Mouse (Mus musculus): ENCODE data around the gene Pan2. TPM values are rescaled to one million over a fixed set of nuclear protein-coding genes. Genes with fewer than 3 reads are reported as not detected.
"Not testable (repeated sequence)": the region's sequence is repeated elsewhere in the genome, so short reads cannot be mapped to it uniquely, and the experiment has no call there.

Pan2 gene
- polyA plus RNA-seq, 1 experiment from 2014 or later = 26.1 TPM

DNA sequence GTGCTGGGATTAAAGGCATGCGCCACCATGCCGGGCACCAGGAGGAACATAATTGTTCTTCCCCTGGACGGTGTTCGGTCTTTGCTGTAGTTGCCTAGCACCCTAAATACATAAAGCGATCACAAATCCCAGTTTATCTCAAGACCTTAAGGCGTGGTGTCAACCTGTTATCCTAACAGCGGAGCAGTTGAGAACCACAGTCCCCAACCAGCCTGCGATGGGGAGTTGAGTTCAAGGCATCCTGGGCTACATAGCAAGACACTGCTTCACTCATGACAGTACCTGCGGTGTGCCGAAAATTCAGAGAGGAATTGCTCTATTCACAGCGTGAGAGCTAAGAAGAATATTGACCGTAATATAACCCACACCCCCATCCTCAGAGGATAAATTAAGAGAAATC, 18.5 kb downstream of the Pan2 start:
- no peak for ATAC-seq (replicated peaks; ENCODE audit: extremely low read depth, insufficient read depth, low FRiP score)
- Histone ChIP-seq H3K27me3 (ENCODE audit: control insufficient read depth, insufficient read depth, low read length) (no peaks in the 10 kb centered on the region), H3K27ac (ENCODE audit: low read length) (no peak overlapping the region; the same call in 1 of the 2 replicates), H3K4me1 (ENCODE audit: control insufficient read depth, insufficient read depth, low read length) (peaks cover 12% of the 10 kb centered on the region), H3K9ac (ENCODE audit: low read length) (peak overlapping the region; percentile 99), H3K36me3 (ENCODE audit: control insufficient read depth, insufficient read depth) (peaks cover 49% of the 10 kb centered on the region), H3K4me2 (ENCODE audit: low read depth, low read length) (peak overlapping the region; percentile 92), H3K9me3 (replicated peaks; ENCODE audit: control insufficient read depth, low read length) (no peaks in the 10 kb centered on the region), H3K4me3 (ENCODE audit: low read length) (peak overlapping the region; percentile 97)
- WGBS = 53% methylated on average over 12 of the region's 12 CpGs

DNA sequence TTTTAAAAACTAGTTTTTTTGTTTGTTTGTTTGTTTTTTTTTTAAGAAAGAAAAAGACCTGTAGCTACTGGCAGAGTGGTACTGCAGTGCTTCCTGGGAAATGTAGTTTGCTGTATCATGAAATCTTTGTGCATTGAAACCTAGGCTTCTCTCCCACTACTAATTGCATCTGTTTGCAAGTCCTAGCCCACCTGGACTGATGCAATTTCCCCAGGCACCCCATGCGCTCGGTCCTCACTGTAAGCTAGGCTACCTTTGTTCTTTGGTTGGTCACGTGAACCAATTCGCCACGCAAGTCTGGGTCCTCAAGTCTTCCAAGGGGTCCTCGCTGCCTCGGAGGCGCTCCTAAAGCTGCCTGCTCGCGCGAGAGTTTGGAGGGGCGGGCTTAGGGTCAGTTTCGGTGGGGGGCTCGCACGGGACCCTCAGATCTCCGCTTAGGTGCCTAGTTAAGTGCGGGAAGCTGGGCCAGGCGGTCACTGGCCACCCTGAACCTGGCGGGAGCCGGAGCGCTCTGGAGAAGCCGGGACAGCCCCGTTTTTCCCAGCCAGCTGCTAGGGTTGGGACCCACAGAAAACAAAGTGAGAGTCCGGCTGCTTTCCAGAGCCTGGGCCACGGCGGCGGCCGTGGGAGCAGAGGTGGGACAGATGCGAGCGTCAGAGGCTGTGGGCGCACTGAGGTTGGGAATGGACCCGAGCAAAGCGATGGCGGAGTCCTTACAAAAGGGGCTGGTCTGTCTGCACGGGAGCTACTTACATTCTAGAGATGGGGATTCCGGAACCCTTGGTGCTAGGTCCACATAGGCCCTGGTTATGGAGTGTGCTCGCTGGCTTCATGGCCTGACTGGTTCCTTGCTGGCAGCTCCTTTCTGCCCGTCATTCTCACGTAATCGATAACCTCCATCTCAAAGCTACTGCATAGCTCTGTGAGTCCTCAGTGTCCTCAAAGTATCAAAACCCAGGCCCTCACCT, 19.3 kb downstream of the Pan2 start, which contains the start of gene Cnpy2:
Gene Cnpy2, plus strand, starts transcription at position 319 of the 968 bp plus-strand sequence.
- WGBS = under 1% methylated on average over 40 of the region's 40 CpGs
- H3K4me3 ChIP-seq (ENCODE audit: low read length) = peak within 1 kb of the TSS; percentile 97
- peak within 1 kb of the TSS; percentile 92 for H3K4me2 ChIP-seq (ENCODE audit: low read depth, low read length)
- H3K27ac ChIP-seq (ENCODE audit: low read length) = peak within 1 kb of the TSS; percentile 94
- H3K4me1 ChIP-seq (ENCODE audit: control insufficient read depth, insufficient read depth, low read length) = peaks cover 12% of the 10 kb centered on the region
- no peaks in the 10 kb centered on the region for H3K27me3 ChIP-seq (ENCODE audit: control insufficient read depth, insufficient read depth, low read length)
- H3K9ac ChIP-seq (ENCODE audit: low read length) = peak within 1 kb of the TSS; percentile 99
- ATAC-seq (replicated peaks; ENCODE audit: extremely low read depth, insufficient read depth, low FRiP score) = peak; percentile 90
- no peaks in the 10 kb centered on the region for H3K9me3 ChIP-seq (replicated peaks; ENCODE audit: control insufficient read depth, low read length)
- H3K36me3 ChIP-seq (ENCODE audit: control insufficient read depth, insufficient read depth) = peaks cover 50% of the 10 kb centered on the region

DNA sequence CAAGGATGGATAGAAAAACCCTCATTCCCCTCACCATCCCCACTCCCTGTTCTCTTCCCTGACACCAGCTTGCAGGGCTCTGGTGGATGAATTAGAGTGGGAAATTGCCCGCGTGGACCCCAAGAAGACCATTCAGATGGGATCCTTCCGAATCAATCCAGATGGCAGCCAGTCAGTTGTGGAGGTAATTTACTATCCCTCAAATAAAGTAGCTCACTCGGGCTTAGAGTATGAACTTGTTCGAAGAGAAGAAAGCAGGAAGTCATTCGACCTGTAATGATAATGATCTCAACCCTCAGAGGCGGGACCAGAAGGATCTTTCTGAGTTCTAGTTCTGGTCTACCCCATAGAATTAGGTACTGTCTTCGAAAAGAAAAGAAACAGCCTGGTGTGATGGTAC, 20.4 kb downstream of the Pan2 start:
- H3K27ac ChIP-seq (ENCODE audit: low read length) = peak overlapping the region; percentile 94

DNA sequence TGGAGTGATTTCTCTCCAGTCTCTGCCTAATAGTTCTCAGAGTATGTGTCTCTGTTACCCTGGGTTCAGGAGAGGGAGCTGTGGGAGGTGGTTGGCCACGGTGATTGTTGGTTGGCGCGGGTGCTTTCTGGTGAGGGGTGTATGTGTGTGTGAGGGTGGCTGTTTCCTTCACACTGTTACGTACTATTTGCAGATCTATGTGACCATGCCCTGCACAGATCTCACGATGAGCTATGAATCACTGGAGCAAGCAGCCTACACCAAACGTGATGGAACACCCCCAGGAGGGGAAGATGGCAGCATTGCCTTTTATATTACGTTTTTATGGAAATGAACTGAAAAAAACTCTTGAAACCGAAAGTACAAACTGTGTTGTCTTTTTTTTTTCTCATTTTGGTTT, 23.7 kb downstream of the Pan2 start:
- no peaks in the 10 kb centered on the region for H3K9me3 ChIP-seq (replicated peaks; ENCODE audit: control insufficient read depth, low read length)
- no peak overlapping the region for H3K4me2 ChIP-seq (ENCODE audit: low read depth, low read length)
- peaks cover 10% of the 10 kb centered on the region for H3K4me1 ChIP-seq (ENCODE audit: control insufficient read depth, insufficient read depth, low read length)
- no peaks in the 10 kb centered on the region for H3K27me3 ChIP-seq (ENCODE audit: control insufficient read depth, insufficient read depth, low read length)
- ATAC-seq (replicated peaks; ENCODE audit: extremely low read depth, insufficient read depth, low FRiP score) = no peak
- no peak overlapping the region for H3K4me3 ChIP-seq (ENCODE audit: low read length)
- no peak overlapping the region for H3K27ac ChIP-seq (ENCODE audit: low read length)
- WGBS = 93% methylated on average over 8 of the region's 8 CpGs
- no peak overlapping the region for H3K9ac ChIP-seq (ENCODE audit: low read length)
- peaks cover 31% of the 10 kb centered on the region for H3K36me3 ChIP-seq (ENCODE audit: control insufficient read depth, insufficient read depth)

More for the DNA sequence above, 20.4 kb downstream of the Pan2 start:
- Histone ChIP-seq H3K36me3 (ENCODE audit: control insufficient read depth, insufficient read depth) (peaks cover 46% of the 10 kb centered on the region), H3K9me3 (replicated peaks; ENCODE audit: control insufficient read depth, low read length) (no peaks in the 10 kb centered on the region), H3K9ac (ENCODE audit: low read length) (peak overlapping the region; percentile 99), H3K27me3 (ENCODE audit: control insufficient read depth, insufficient read depth, low read length) (no peaks in the 10 kb centered on the region), H3K4me3 (ENCODE audit: low read length) (peak overlapping the region; percentile 97), H3K4me2 (ENCODE audit: low read depth, low read length) (peak overlapping the region; percentile 92), H3K4me1 (ENCODE audit: control insufficient read depth, insufficient read depth, low read length) (peaks cover 12% of the 10 kb centered on the region)
- no peak for ATAC-seq (replicated peaks; ENCODE audit: extremely low read depth, insufficient read depth, low FRiP score)
- WGBS = 69% methylated on average over 8 of the region's 8 CpGs

- Histone ChIP-seq H3K9me3 (replicated peaks; ENCODE audit: control insufficient read depth, low read length) (no peaks in the 10 kb centered on the region), H3K9ac (ENCODE audit: low read length) (no peak overlapping the region), H3K4me1 (ENCODE audit: control insufficient read depth, insufficient read depth, low read length) (peaks cover 10% of the 10 kb centered on the region), H3K36me3 (ENCODE audit: control insufficient read depth, insufficient read depth) (peaks cover 31% of the 10 kb centered on the region), H3K4me2 (ENCODE audit: low read depth, low read length) (no peak overlapping the region), H3K27ac (ENCODE audit: low read length) (no peak overlapping the region), H3K27me3 (ENCODE audit: control insufficient read depth, insufficient read depth, low read length) (no peaks in the 10 kb centered on the region), H3K4me3 (ENCODE audit: low read length) (no peak overlapping the region)
- 88% methylated on average over 10 of the region's 10 CpGs for WGBS
- no peak for ATAC-seq (replicated peaks; ENCODE audit: extremely low read depth, insufficient read depth, low FRiP score)
Observed at GRCm38 (mm10) chr10:128327610-128328009, 24.5 kb downstream of the Pan2 start.

DNA sequence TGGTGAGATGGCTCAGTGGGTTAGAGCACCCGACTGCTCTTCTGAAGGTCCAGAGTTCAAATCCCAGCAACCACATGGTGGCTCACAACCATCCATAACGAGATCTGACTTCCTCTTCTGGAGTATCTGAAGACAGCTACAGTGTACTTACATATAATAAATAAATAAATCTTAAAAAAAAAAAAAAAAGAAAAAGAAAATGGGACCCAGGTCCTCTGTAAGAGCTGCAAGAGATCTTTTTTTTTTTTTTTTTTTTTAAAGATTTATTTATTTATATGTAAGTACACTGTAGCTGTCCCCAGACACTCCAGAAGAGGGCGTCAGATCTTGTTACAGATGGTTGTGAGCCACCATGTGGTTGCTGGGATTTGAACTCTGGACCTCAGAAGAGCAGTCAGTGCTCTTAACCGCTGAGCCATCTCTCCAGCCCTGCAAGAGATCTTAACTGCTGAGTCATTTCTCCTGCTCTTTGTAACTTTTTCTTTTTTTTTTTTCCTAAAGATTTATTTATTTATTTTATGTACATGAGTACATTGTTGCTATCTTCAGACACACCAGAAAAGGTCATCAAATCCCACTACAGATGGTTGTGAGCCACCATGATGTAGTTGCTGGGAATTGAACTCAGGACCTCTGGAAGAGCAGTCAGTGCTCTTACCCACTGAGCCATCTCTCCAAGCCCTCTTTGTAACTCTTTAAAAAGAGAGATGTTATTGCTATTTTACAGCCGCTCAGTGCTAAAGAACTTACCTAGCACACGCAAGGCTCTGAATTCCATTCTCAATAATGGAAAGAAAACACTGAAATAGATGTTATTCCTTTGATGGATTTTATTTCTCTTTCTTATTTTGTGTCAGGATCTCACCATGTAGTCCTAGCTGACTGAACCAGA, 29.5 kb downstream of the Pan2 start:
- H3K9ac ChIP-seq (ENCODE audit: low read length); H3K9me3 ChIP-seq (replicated peaks; ENCODE audit: control insufficient read depth, low read length); H3K4me2 ChIP-seq (ENCODE audit: low read depth, low read length); H3K27ac ChIP-seq (ENCODE audit: low read length); H3K36me3 ChIP-seq (ENCODE audit: control insufficient read depth, insufficient read depth); ATAC-seq (replicated peaks; ENCODE audit: extremely low read depth, insufficient read depth, low FRiP score); H3K4me3 ChIP-seq (ENCODE audit: low read length); H3K27me3 ChIP-seq (ENCODE audit: control insufficient read depth, insufficient read depth, low read length): not testable (repeated sequence)
- WGBS = 81% methylated on average over 6 of the region's 6 CpGs
- H3K4me1 ChIP-seq (ENCODE audit: control insufficient read depth, insufficient read depth, low read length) = peaks cover 12% of the 10 kb centered on the region

DNA sequence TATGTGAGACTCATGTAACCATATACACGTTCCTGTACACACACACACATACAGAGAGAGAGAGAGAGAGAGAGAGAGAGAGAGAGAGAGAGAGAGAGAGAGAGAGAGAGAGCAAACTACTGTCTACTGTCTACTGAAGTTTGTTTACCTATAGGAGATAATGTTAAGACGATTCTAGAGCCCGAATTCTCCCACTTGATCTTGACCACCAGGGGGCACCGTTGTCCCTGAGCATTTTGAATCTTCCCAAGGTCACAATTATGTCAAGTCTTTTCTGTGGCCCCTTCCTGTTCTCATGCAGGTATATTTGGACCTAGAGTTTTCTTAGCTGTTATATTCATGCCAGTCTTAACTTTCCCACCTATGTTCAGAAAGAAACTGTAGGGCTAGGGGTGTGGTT, 32.4 kb downstream of the Pan2 start:
- H3K4me1 ChIP-seq (ENCODE audit: control insufficient read depth, insufficient read depth, low read length) = peaks cover 29% of the 10 kb centered on the region
- no peaks in the 10 kb centered on the region for H3K27me3 ChIP-seq (ENCODE audit: control insufficient read depth, insufficient read depth, low read length)
- H3K4me2 ChIP-seq (ENCODE audit: low read depth, low read length) = no peak overlapping the region
- no peak for ATAC-seq (replicated peaks; ENCODE audit: extremely low read depth, insufficient read depth, low FRiP score)
- 1% methylated on average over 4 of the region's 4 CpGs for WGBS
- no peak overlapping the region for H3K4me3 ChIP-seq (ENCODE audit: low read length)
- H3K9ac ChIP-seq (ENCODE audit: low read length) = no peak overlapping the region
- H3K36me3 ChIP-seq (ENCODE audit: control insufficient read depth, insufficient read depth) = no peaks in the 10 kb centered on the region
- H3K27ac ChIP-seq (ENCODE audit: low read length) = peak overlapping the region; percentile 94
- no peaks in the 10 kb centered on the region for H3K9me3 ChIP-seq (replicated peaks; ENCODE audit: control insufficient read depth, low read length)

- H3K4me3 ChIP-seq (ENCODE audit: low read length) = no peak overlapping the region
- WGBS = 85% methylated on average over 3 of the region's 3 CpGs
- peaks cover 31% of the 10 kb centered on the region for H3K4me1 ChIP-seq (ENCODE audit: control insufficient read depth, insufficient read depth, low read length)
- H3K9ac ChIP-seq (ENCODE audit: low read length) = peak overlapping the region; percentile 42; the same call in 1 of the 2 replicates
- no peaks in the 10 kb centered on the region for H3K9me3 ChIP-seq (replicated peaks; ENCODE audit: control insufficient read depth, low read length)
- no peaks in the 10 kb centered on the region for H3K27me3 ChIP-seq (ENCODE audit: control insufficient read depth, insufficient read depth, low read length)
- peak overlapping the region; percentile 94 for H3K27ac ChIP-seq (ENCODE audit: low read length)
- H3K36me3 ChIP-seq (ENCODE audit: control insufficient read depth, insufficient read depth) = no peaks in the 10 kb centered on the region
- no peak for ATAC-seq (replicated peaks; ENCODE audit: extremely low read depth, insufficient read depth, low FRiP score)
- no peak overlapping the region for H3K4me2 ChIP-seq (ENCODE audit: low read depth, low read length)
Observed at GRCm38 (mm10) chr10:128336195-128336594, 33.1 kb downstream of the Pan2 start.

All from heart, embryonic 16.5 days (tissue).